Mouse (Mus musculus) ES-Bruce4 (cell line): ENCODE measurements around the gene Psmd11. TPM values are rescaled to one million over a fixed set of nuclear protein-coding genes. Genes with fewer than 3 reads are reported as not detected.

ENCODE experiments used
- H3K27ac ChIP-seq: 2 replicates; pipeline ENCODE4 v1.5.1; 2012; ENCODE audit warnings: low read length, inconsistent platforms; ENCODE audit not compliant: insufficient read depth
- H3K27me3 ChIP-seq: 2 replicates; pipeline ENCODE4 v1.6.1; 2012; ENCODE audit warnings: mild to moderate bottlenecking, low read length, inconsistent platforms; ENCODE audit not compliant: control insufficient read depth, poor library complexity, insufficient read depth, severe bottlenecking
- H3K36me3 ChIP-seq: 2 replicates; pipeline ENCODE4 v1.6.1; 2012; ENCODE audit warnings: inconsistent platforms, mild to moderate bottlenecking, low read length, moderate library complexity; ENCODE audit not compliant: control insufficient read depth, poor library complexity, insufficient read depth, severe bottlenecking
- H3K4me1 ChIP-seq: one replicate; pipeline ENCODE4 v1.8.1; 2011; ENCODE audit warnings: low read length; ENCODE audit not compliant: control insufficient read depth, insufficient read depth
- H3K4me3 ChIP-seq: 2 replicates; pipeline ENCODE4 v1.5.1; 2011; ENCODE audit warnings: low read depth, mild to moderate bottlenecking, low read length
- H3K9ac ChIP-seq: 2 replicates; pipeline ENCODE4 v1.6.1; 2012; ENCODE audit warnings: low read depth, mild to moderate bottlenecking, inconsistent platforms; ENCODE audit not compliant: poor library complexity, severe bottlenecking
- H3K9me3 ChIP-seq: replicated peaks from 2 replicates; pipeline ENCODE4 v1.6.1; 2012; ENCODE audit warnings: mild to moderate bottlenecking, low read length, inconsistent platforms; ENCODE audit not compliant: control insufficient read depth, poor library complexity, insufficient read depth, severe bottlenecking
- CTCF ChIP-seq: IDR thresholded peaks from one replicate; pipeline ENCODE4 v1.8.1; 2011; ENCODE audit warnings: low read depth, low read length
- EP300 ChIP-seq: IDR thresholded peaks from 2 replicates; pipeline ENCODE4 v1.6.1; 2011; ENCODE audit warnings: low read depth, low read length; ENCODE audit not compliant: insufficient read depth
- POLR2A ChIP-seq: IDR thresholded peaks from one replicate; pipeline ENCODE4 v1.8.1; 2011; ENCODE audit warnings: low read length; ENCODE audit not compliant: insufficient read depth
- polyA plus RNA-seq: library from polyadenylated mRNA; stranded (reverse); fragments of >200 nt; gene quantifications from 2 replicates; pipeline ENCODE4 v1.2.4, GENCODE M21; 2011; ENCODE audit warnings: low read depth; ENCODE audit not compliant: missing spikeins, insufficient read depth, insufficient read length

Gene Psmd11
- polyA plus RNA-seq, 1 experiment, result 261 TPM

DNA sequence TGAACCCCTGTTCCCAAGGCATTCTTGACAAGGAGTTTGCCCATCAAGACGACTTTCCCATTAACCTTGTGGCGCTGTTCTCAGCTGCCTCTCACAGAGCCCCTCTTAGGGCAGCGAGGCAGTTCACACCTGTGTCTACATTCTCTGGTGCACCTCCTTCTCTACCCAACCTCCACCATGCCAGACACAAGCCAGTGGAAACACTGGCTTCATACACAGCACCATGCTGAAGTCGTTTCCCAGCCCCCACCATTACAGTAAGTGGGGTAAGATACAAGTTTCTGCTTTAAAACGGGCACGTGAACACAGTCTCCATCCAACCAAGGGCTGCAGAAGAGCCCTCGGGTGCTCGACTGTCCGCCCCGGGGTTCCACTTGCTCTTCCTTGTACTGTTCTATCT lies 81.7 kb downstream of the Psmd11 start:
- no peak overlapping the region for H3K9ac ChIP-seq
- H3K4me3 ChIP-seq, result no peak overlapping the region
- no peaks in the 10 kb centered on the region for H3K27me3 ChIP-seq
- H3K36me3 ChIP-seq, result no peaks in the 10 kb centered on the region
- H3K27ac ChIP-seq, result no peak overlapping the region
- H3K9me3 ChIP-seq, result no peaks in the 10 kb centered on the region
- no peaks in the 10 kb centered on the region for H3K4me1 ChIP-seq
- TF ChIP-seq EP300 (no peak), POLR2A (no peak), CTCF (no peak)

- Histone ChIP-seq H3K27me3 (no peaks in the 10 kb centered on the region), H3K36me3 (no peaks in the 10 kb centered on the region), H3K9me3 (no peaks in the 10 kb centered on the region), H3K4me3 (no peak overlapping the region), H3K27ac (no peak overlapping the region), H3K9ac (no peak overlapping the region), H3K4me1 (no peaks in the 10 kb centered on the region)
- no peak for TF ChIP-seq CTCF
- TF ChIP-seq POLR2A, result no peak
- no peak for TF ChIP-seq EP300
Observed at GRCm38 (mm10) chr11:80512313-80513056, 84.1 kb downstream of the Psmd11 start.

DNA sequence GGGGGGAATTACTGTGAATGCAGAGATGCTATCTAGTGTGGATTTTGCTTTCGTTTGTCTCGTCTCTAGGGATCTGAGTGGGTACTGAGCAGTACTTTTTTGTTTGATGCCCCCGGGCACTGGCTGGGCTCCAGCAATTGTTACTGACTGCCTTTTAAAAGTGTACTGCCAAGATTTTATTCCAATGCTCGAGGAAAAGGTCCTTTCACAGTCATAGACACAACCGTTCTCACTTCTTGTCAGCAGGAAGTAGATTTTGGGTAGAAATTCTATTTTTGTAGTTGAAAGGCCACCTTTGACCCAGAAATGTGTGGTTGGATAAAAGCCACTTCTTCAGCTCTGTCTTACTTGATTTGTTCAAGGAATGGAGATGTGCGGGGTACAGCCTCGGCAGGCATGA lies 85.4 kb downstream of the Psmd11 start:
- H3K4me3 ChIP-seq, result no peak overlapping the region
- H3K9me3 ChIP-seq, result no peaks in the 10 kb centered on the region
- H3K36me3 ChIP-seq, result no peaks in the 10 kb centered on the region
- H3K27me3 ChIP-seq, result no peaks in the 10 kb centered on the region
- H3K9ac ChIP-seq, result no peak overlapping the region
- H3K27ac ChIP-seq, result no peak overlapping the region
- H3K4me1 ChIP-seq, result no peaks in the 10 kb centered on the region
- no peak for TF ChIP-seq CTCF
- TF ChIP-seq EP300, result no peak
- TF ChIP-seq POLR2A, result no peak

DNA sequence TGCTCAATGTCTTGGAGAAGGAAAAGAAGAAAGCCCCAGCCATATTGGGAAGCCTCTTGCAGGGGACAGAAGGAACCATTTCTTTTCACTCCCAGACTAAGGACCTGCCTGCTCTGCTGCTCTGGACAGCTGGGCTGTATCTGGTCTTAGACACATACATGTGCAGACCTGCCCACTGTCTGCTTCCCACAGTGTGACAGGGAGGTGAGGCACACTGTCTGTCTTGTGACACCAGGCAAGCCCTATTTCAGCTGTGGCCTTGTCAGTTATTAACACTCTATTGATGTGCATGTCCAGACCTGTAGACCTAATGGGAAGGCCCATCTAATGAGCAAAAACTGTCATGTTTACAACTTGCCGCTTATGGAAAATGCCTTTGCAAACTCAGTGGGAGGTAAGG lies 86.9 kb downstream of the Psmd11 start:
- TF ChIP-seq EP300 (no peak), POLR2A (no peak)
- no peaks in the 10 kb centered on the region for H3K9me3 ChIP-seq
- no peaks in the 10 kb centered on the region for H3K4me1 ChIP-seq
- no peaks in the 10 kb centered on the region for H3K27me3 ChIP-seq
- H3K4me3 ChIP-seq, result no peak overlapping the region
- no peak overlapping the region for H3K9ac ChIP-seq
- no peaks in the 10 kb centered on the region for H3K36me3 ChIP-seq
- no peak overlapping the region for H3K27ac ChIP-seq

DNA sequence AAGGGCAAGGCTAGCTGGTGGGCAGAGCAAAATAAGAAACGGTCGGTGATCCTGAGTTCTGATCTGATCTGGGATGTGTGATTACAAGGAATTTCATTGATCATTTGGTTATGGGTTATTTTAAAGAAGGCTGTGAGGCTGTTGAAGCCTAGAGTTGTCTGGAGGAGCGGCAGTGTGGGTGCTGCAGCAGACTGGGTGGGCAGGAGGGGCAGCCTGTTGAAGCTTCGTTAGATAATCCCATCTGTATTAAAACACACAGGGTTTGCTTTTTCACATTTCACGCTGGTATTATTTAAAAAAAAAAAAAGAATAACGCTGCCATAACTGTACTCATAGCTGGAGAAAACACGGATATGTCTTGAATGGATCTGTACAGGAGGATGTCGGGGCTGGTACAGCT lies 87.5 kb downstream of the Psmd11 start:
- Histone ChIP-seq H3K36me3 (no peaks in the 10 kb centered on the region), H3K4me3 (no peak overlapping the region), H3K9me3 (no peaks in the 10 kb centered on the region), H3K27ac (no peak overlapping the region), H3K4me1 (no peaks in the 10 kb centered on the region), H3K9ac (no peak overlapping the region), H3K27me3 (no peaks in the 10 kb centered on the region)
- TF ChIP-seq CTCF (no peak), EP300 (no peak), POLR2A (no peak)

GRCm38 (mm10) chr11:80518421-80519367 lies 90.3 kb downstream of the Psmd11 start:
- Histone ChIP-seq H3K36me3 (no peaks in the 10 kb centered on the region), H3K4me1 (no peaks in the 10 kb centered on the region), H3K9ac (no peak overlapping the region), H3K27ac (no peak overlapping the region), H3K9me3 (no peaks in the 10 kb centered on the region), H3K27me3 (no peaks in the 10 kb centered on the region), H3K4me3 (no peak overlapping the region)
- TF ChIP-seq CTCF (no peak), EP300 (0 out of 2 replicates have a peak, but pooled peaks have one; percentile 3)
